Mouse (Mus musculus): Measurements from ENCODE around the gene 9530077C05Rik.
"Not testable (repeated sequence)": the region's sequence is repeated elsewhere in the genome, so short reads cannot be mapped to it uniquely, and the experiment has no call there.

Gene 9530077C05Rik

GRCm38 (mm10) chr9:22411002-22411857 is at the start of gene 9530077C05Rik:
Gene 9530077C05Rik, plus strand, starts transcription at chr9:22411513.
- peak; percentile 98 for DNase-seq (ENCODE audit: low spot score)

GRCm38 (mm10) chr9:22366221-22366620 is 45.1 kb upstream of the 9530077C05Rik start:
- no peak for DNase-seq (ENCODE audit: low spot score)

GRCm38 (mm10) chr9:22366621-22367020 is 44.7 kb upstream of the 9530077C05Rik start:
- no peak for DNase-seq (ENCODE audit: low spot score)

GRCm38 (mm10) chr9:22368030-22368429 is 43.3 kb upstream of the 9530077C05Rik start:
- DNase-seq (ENCODE audit: low spot score): no peak

- DNase-seq (ENCODE audit: low spot score): peak; percentile 16
These were observed 38.6 kb upstream of the 9530077C05Rik start for GRCm38 (mm10) chr9:22372760-22373159.

- no peak for DNase-seq (ENCODE audit: low spot score)
These were observed 35.2 kb upstream of the 9530077C05Rik start for GRCm38 (mm10) chr9:22376086-22376485.

- no peak for DNase-seq (ENCODE audit: low spot score)
These were observed 25.4 kb upstream of the 9530077C05Rik start for GRCm38 (mm10) chr9:22385890-22386289.

GRCm38 (mm10) chr9:22387901-22388300 is 23.4 kb upstream of the 9530077C05Rik start:
- DNase-seq (ENCODE audit: low spot score): no peak

- DNase-seq (ENCODE audit: low spot score): peak; percentile 81
These were observed 22.8 kb upstream of the 9530077C05Rik start for GRCm38 (mm10) chr9:22388401-22388980.

- peak; percentile 94 for DNase-seq (ENCODE audit: low spot score)
These were observed 22.3 kb upstream of the 9530077C05Rik start, which contains the start of gene Anln for GRCm38 (mm10) chr9:22389021-22389476. Gene Anln, minus strand, starts transcription at chr9:22389188.

- no peak for DNase-seq (ENCODE audit: low spot score)
These were observed 21.5 kb upstream of the 9530077C05Rik start for GRCm38 (mm10) chr9:22389736-22390245.

GRCm38 (mm10) chr9:22390390-22390789 is 20.9 kb upstream of the 9530077C05Rik start:
- no peak for DNase-seq (ENCODE audit: low spot score)

GRCm38 (mm10) chr9:22394725-22395124 is 16.6 kb upstream of the 9530077C05Rik start:
- DNase-seq (ENCODE audit: low spot score): no peak

- DNase-seq (ENCODE audit: low spot score): no peak
These were observed 12.3 kb upstream of the 9530077C05Rik start for GRCm38 (mm10) chr9:22399021-22399420.

GRCm38 (mm10) chr9:22402001-22402400 is 9.3 kb upstream of the 9530077C05Rik start:
- no peak for DNase-seq (ENCODE audit: low spot score)

GRCm38 (mm10) chr9:22402976-22403375 is 8.3 kb upstream of the 9530077C05Rik start:
- no peak for DNase-seq (ENCODE audit: low spot score)

GRCm38 (mm10) chr9:22403501-22403900 is 7.8 kb upstream of the 9530077C05Rik start:
- not testable (repeated sequence) for DNase-seq (ENCODE audit: low spot score)

GRCm38 (mm10) chr9:22405414-22405813 is 5.9 kb upstream of the 9530077C05Rik start:
- DNase-seq (ENCODE audit: low spot score): no peak

GRCm38 (mm10) chr9:22407633-22408032 is 3.7 kb upstream of the 9530077C05Rik start:
- not testable (repeated sequence) for DNase-seq (ENCODE audit: low spot score)

GRCm38 (mm10) chr9:22408344-22408743 is 3.0 kb upstream of the 9530077C05Rik start:
- DNase-seq (ENCODE audit: low spot score): not testable (repeated sequence)

GRCm38 (mm10) chr9:22409501-22409900 is 1.8 kb upstream of the 9530077C05Rik start:
- no peak for DNase-seq (ENCODE audit: low spot score)

GRCm38 (mm10) chr9:22416187-22416586 is 4.9 kb downstream of the 9530077C05Rik start:
- no peak for DNase-seq (ENCODE audit: low spot score)

- no peak for DNase-seq (ENCODE audit: low spot score)
These were observed 6.2 kb downstream of the 9530077C05Rik start for GRCm38 (mm10) chr9:22417547-22417946.
